Mouse (Mus musculus): ENCODE results near the gene Epb41l5.

DNA sequence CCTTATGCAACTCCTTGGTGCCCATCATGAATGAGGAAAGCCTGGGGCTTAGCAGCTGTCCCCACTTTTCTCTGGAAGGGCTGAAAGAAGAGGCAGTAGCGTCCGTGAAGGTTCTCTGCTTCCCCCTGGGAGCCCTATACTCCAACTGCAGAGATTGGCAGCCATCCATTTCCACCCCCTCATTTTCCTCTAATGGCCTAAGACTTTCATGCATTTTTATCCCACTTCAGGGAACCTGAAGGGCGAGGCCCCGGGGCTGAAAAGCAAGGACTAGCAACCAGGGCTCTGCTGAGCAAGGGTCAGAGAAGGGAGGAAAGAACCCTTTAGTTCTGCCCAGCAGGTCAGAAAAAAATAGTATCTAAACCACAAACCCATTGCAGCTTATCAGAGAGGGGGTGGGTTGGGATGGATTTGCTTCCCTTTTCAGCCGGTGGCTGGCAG, 123.8 kb downstream of the Epb41l5 start:
- TF ChIP-seq CTCF (IDR thresholded peaks at IDR 0.05; ENCODE audit: control insufficient read depth, insufficient read depth, insufficient replicate concordance, low read depth, low read length) (no peak), POLR2A (IDR thresholded peaks at IDR 0.05; ENCODE audit: control insufficient read depth, low read depth, low read length) (no peak)
